Mouse (Mus musculus) cerebellum, adult 2 months (tissue): ENCODE measurements around the gene Tmem37.

Experiments
- CTCF ChIP-seq: fragments of 200-500 bp; IDR thresholded peaks from 2 replicates; pipeline ENCODE4 v1.5.1; 2011; ENCODE audit warnings: low read depth, mild to moderate bottlenecking, control low read depth, low read length, moderate library complexity, borderline replicate concordance; ENCODE audit not compliant: insufficient read depth
- POLR2A ChIP-seq: fragments of 200-500 bp; IDR thresholded peaks from 2 replicates; pipeline ENCODE4 v1.6.1; 2011; ENCODE audit warnings: low read length, control low read depth, borderline replicate concordance; ENCODE audit not compliant: insufficient read depth

DNA sequence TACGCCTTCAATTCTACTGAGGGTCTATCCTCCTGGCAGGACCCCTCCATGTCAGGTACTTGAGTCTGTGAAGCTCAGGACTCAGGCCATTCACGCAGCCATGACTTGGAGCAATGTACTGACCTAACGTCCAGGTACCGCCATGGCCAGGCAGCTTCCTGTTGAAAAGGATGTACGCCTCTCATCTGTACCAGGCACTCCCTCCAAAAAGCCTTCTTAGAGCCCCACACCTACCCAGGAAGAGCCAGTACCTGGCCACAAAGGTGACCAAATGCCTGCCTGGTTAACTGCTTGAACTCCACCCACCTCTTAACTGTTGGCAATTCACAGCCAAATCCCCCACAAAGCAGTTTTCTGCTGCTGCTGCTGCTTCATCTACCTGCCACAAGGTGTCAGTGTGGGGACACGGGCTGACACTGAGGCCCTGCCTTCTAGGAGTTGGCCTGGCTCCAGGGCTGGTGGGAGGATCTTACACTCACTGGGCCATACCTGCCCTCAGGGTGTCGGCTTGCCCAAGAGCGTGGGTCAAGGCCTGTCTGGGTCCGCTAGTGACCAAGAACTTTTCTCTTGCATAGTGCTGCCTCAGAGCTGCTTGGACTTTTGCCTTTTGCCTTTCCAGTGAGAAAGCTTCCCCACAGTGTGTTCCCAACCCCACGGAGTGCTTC is 40.9 kb downstream of the Tmem37 start:
- TF ChIP-seq CTCF: peak; percentile 84
- TF ChIP-seq POLR2A: no peak
